Mouse (Mus musculus) hindbrain, embryonic 16.5 days (tissue): Measurements from ENCODE around the gene Rtn1. TPM values are rescaled to one million over a fixed set of nuclear protein-coding genes. Genes with fewer than 3 reads are reported as not detected.

ENCODE experiments used
- ATAC-seq: fragments of 200-750 bp; cut with Nextera tagmentation; 2 replicates; pipeline ENCODE4 v1.8.0; 2017; ENCODE audit warnings: moderate TSS enrichment, moderate library complexity
- H3K27ac ChIP-seq: fragments of 300-500 bp; sonication (generic); 2 replicates; pipeline ENCODE4 v1.5.1; 2014; ENCODE audit warnings: low read depth, mild to moderate bottlenecking, control low read depth, low read length, moderate library complexity
- H3K27me3 ChIP-seq: fragments of 300-500 bp; sonication (generic); replicated peaks from 2 replicates; pipeline ENCODE4 v1.6.1; 2014; ENCODE audit warnings: low read length; ENCODE audit not compliant: control insufficient read depth, insufficient read depth
- H3K36me3 ChIP-seq: fragments of 300-500 bp; sonication (generic); 2 replicates; pipeline ENCODE4 v1.6.1; 2014; ENCODE audit warnings: mild to moderate bottlenecking, low read length, moderate library complexity, mixed read lengths; ENCODE audit not compliant: control insufficient read depth, insufficient read depth
- H3K4me1 ChIP-seq: fragments of 300-500 bp; sonication (generic); 2 replicates; pipeline ENCODE4 v1.6.1; 2014; ENCODE audit warnings: low read depth, low read length; ENCODE audit not compliant: control insufficient read depth, insufficient read depth
- H3K4me2 ChIP-seq: fragments of 300-500 bp; sonication (generic); 2 replicates; pipeline ENCODE4 v1.6.1; 2014; ENCODE audit warnings: mild to moderate bottlenecking, low read length, control low read depth, moderate library complexity
- H3K4me3 ChIP-seq: fragments of 300-500 bp; sonication (generic); 2 replicates; pipeline ENCODE4 v1.5.1; 2014; ENCODE audit warnings: mild to moderate bottlenecking, low read length, control low read depth, moderate library complexity
- H3K9ac ChIP-seq: fragments of 300-500 bp; sonication (generic); 2 replicates; pipeline ENCODE4 v1.6.1; 2014; ENCODE audit warnings: low read depth, mild to moderate bottlenecking, control low read depth, low read length, moderate library complexity
- H3K9me3 ChIP-seq: fragments of 300-500 bp; sonication (generic); 2 replicates; pipeline ENCODE4 v1.6.1; 2014; ENCODE audit warnings: mild to moderate bottlenecking, low read length, moderate library complexity; ENCODE audit not compliant: control insufficient read depth
- WGBS: fragments of 180-500 bp; shearing (Covaris S2); extraction: QIAGEN DNeasy Blood & Tissue Kit; methylation state at CpG from one replicate; pipeline ENCODE4 v1.1.7; 2014; 5-methylcytosine and 5-hydroxymethylcytosine counted together
- polyA plus RNA-seq: library from polyadenylated mRNA; unstranded; fragments of >200 nt; fragmentation: Nextera tagmentation; extraction: Ambion mirVana; gene quantifications from 2 replicates; pipeline ENCODE4 v1.2.1, GENCODE M21; 2015

Rtn1 gene
- polyA plus RNA-seq, 1 experiment from 2014 or later = 3,556 TPM

DNA sequence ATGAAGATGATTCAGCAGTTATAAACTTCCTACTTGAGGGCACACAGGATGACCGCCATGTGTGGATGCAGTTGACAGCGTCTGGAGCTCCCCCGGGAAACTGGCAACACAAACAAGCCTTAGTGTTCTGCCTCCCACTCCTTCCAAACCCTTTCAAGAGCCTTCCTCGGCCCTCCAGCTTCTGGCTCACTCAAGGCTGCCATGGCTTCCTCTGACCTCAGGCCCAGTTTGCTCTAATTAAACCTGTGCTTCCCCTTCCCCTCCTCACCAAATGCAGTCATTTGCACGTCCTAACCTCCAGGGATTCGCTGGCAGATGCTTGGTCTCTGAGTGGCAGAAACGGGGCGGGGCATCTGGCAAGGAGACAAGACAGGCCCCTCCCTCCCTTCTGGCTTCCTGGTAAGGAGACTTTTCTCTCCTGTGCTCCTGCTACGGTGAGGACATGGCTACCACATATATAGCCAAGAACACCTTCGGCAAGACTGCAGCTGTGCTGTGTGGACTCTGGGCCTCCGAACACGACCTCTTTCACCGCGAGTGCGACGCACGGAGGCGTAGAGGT, 210.8 kb downstream of the Rtn1 start:
- Histone ChIP-seq H3K27ac (no peak overlapping the region), H3K9ac (no peak overlapping the region), H3K9me3 (no peaks in the 10 kb centered on the region), H3K4me1 (peaks cover 4% of the 10 kb centered on the region), H3K27me3 (no peaks in the 10 kb centered on the region), H3K36me3 (no peaks in the 10 kb centered on the region), H3K4me2 (peak overlapping the region; percentile 20; the same call in 1 of the 2 replicates), H3K4me3 (no peak overlapping the region)
- 47% methylated on average over 18 of the region's 18 CpGs for WGBS
- ATAC-seq = peak; percentile 81

DNA sequence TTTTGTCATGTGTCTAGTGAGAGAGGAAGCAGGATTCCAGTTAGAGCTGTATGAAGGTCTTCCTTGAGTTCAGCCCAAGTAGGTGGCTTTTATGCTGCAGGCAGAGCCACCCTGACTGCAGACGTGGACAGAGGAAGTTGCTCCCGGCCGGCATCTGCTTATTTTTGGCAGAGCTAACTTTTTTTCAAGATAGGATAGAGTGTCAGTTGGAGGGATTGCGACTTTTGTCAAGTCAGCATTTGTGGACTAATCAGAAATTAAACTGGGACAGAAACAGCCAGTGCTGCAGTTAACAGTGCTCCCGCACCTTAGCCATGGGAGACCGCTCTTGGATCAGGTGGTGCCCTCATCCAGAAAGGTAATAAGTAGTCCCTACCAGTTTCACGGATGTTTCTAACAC, 211.4 kb downstream of the Rtn1 start:
- 66% methylated on average over 7 of the region's 7 CpGs for WGBS
- Histone ChIP-seq H3K9me3 (no peaks in the 10 kb centered on the region), H3K27me3 (no peaks in the 10 kb centered on the region), H3K36me3 (no peaks in the 10 kb centered on the region), H3K4me2 (no peak overlapping the region), H3K9ac (no peak overlapping the region), H3K4me3 (no peak overlapping the region), H3K4me1 (peaks cover 4% of the 10 kb centered on the region), H3K27ac (no peak overlapping the region)
- no peak for ATAC-seq

DNA sequence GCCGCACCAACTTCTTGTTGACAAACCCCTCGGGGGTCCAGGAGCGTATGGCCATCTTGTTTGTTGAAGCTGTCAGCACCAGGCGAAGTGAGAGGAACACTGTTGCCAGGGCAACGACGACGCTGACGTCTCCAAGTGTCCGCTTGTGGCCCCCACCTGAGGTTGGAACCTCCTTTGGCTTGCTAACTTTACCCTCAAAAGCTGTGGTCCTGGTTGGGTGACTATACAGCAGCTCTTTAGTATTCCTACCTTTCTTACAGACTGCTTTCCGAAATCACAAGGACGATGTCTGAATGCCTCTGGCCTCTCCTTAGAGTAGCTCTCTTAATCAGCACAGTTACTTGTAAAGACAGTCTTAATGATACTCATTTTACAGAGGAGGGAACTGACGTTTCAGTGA, 223.9 kb downstream of the Rtn1 start, which contains the start of gene Ccdc175:
Gene Ccdc175 (minus strand): TSS at position 101 of the 400 bp plus-strand sequence.
- no peak within 1 kb of the TSS for H3K4me2 ChIP-seq
- no peaks in the 10 kb centered on the region for H3K27me3 ChIP-seq
- H3K4me3 ChIP-seq = no peak within 1 kb of the TSS
- no peaks in the 10 kb centered on the region for H3K36me3 ChIP-seq
- no peak for ATAC-seq
- 78% methylated on average over 12 of the region's 12 CpGs for WGBS
- H3K27ac ChIP-seq = no peak within 1 kb of the TSS
- no peak within 1 kb of the TSS for H3K9ac ChIP-seq
- no peaks in the 10 kb centered on the region for H3K4me1 ChIP-seq
- no peaks in the 10 kb centered on the region for H3K9me3 ChIP-seq

DNA sequence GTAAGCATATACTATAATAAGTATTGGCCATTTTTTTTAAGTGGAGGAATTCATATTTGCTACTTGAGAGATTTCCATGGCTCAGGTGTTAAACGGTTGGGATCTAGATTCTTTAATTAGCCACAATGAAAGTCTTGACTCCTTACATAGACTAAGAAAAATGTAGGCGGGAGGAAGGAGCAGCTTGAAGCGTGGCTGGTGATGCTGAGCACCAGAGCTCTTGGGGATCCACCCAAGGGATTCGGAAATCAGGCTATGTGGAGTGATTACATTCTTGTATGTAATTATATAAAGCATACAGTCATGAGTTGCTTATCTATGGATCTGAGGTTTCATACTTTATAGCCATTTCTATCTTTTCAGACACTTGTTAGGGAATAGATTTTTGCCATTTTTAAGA, 229.3 kb downstream of the Rtn1 start:
- ATAC-seq = no peak
- Histone ChIP-seq H3K4me3 (no peak overlapping the region), H3K4me2 (no peak overlapping the region), H3K9me3 (no peaks in the 10 kb centered on the region; the same call in 1 of the 2 replicates), H3K27ac (no peak overlapping the region), H3K9ac (no peak overlapping the region), H3K27me3 (no peaks in the 10 kb centered on the region), H3K36me3 (no peaks in the 10 kb centered on the region), H3K4me1 (no peaks in the 10 kb centered on the region)
- WGBS = 74% methylated on average over 4 of the region's 4 CpGs

DNA sequence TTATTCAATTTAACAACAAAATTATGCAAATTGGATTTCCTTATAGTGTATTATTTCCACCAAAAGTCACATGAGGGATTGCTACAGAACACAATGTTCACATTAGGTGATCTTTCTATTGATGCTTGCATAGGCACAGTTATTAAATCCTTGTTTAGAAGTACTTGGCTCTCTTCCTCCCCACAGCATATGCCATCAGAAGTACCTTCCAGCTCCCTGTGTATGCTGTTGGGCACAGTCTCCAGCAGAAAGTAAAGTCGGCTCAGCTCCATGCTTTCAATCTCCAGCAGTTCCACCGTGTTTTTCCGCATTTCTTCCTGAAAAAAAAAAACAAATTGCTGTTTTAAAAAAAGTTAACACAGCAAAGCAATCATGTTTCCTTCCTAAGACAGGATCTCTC, 230.5 kb downstream of the Rtn1 start:
- 86% methylated on average over 3 of the region's 3 CpGs for WGBS
- no peaks in the 10 kb centered on the region; the same call in 1 of the 2 replicates for H3K9me3 ChIP-seq
- H3K4me1 ChIP-seq = no peaks in the 10 kb centered on the region
- no peak overlapping the region for H3K9ac ChIP-seq
- no peak overlapping the region for H3K27ac ChIP-seq
- H3K36me3 ChIP-seq = no peaks in the 10 kb centered on the region
- no peak overlapping the region for H3K4me2 ChIP-seq
- no peak overlapping the region for H3K4me3 ChIP-seq
- no peaks in the 10 kb centered on the region for H3K27me3 ChIP-seq
- ATAC-seq = no peak

Other genes starting within 250 kb of the Rtn1 start
- not detected in 2 replicates for gene Ccdc175, start 224.0 kb downstream of the Rtn1 start, polyA plus RNA-seq
- 3.3 and 3.9 TPM in 2 replicates for gene Lrrc9, start 32.8 kb upstream of the Rtn1 start, polyA plus RNA-seq
- gene Pcnx4, start 127.3 kb upstream of the Rtn1 start, polyA plus RNA-seq = 24.6 and 25.5 TPM in 2 replicates
- not detected in 2 replicates for gene Gm4756, start 240.6 kb upstream of the Rtn1 start, polyA plus RNA-seq